Mouse (Mus musculus) spleen, adult 2 months (tissue): Measurements from ENCODE around the gene 2810004N23Rik. TPM values are rescaled to one million over a fixed set of nuclear protein-coding genes. Genes with fewer than 3 reads are reported as not detected.

ENCODE experiments used
- DNase-seq, 2 experiments: peaks; one replicate each; pipeline versions ENCODE4 v3.0.0 to v3.0.0-alpha.2; 2012 to 2021; ENCODE audit warnings: low spot score in 2 of 2, low read depth in 1 of 2
- H3K27ac ChIP-seq: fragments of 200-500 bp; 2 replicates; pipeline ENCODE4 v1.5.1; 2012; ENCODE audit warnings: low read length, inconsistent platforms; ENCODE audit not compliant: insufficient read depth
- H3K27me3 ChIP-seq: fragments of 200-500 bp; 2 replicates; pipeline ENCODE4 v1.6.1; 2012; ENCODE audit warnings: mild to moderate bottlenecking, moderate library complexity, low read length, inconsistent platforms; ENCODE audit not compliant: control insufficient read depth, insufficient read depth
- H3K36me3 ChIP-seq: fragments of 200-500 bp; 2 replicates; pipeline ENCODE4 v1.6.1; 2012; ENCODE audit warnings: mild to moderate bottlenecking, low read length, inconsistent platforms; ENCODE audit not compliant: control insufficient read depth, insufficient read depth
- H3K4me1 ChIP-seq: fragments of 200-500 bp; 2 replicates; pipeline ENCODE4 v1.6.1; 2011; ENCODE audit warnings: inconsistent platforms; ENCODE audit not compliant: control insufficient read depth, insufficient read depth, insufficient read length
- H3K4me3 ChIP-seq: fragments of 200-500 bp; 2 replicates; pipeline ENCODE4 v1.5.1; 2011; ENCODE audit warnings: mild to moderate bottlenecking, inconsistent platforms; ENCODE audit not compliant: insufficient read depth, insufficient read length; ENCODE audit errors: extremely low read depth
- CTCF ChIP-seq: fragments of 200-500 bp; IDR thresholded peaks from 2 replicates; pipeline ENCODE4 v1.5.1; 2011; ENCODE audit warnings: mild to moderate bottlenecking, inconsistent platforms; ENCODE audit not compliant: insufficient read depth, insufficient read length, insufficient replicate concordance; ENCODE audit errors: extremely low read depth
- POLR2A ChIP-seq: fragments of 200-500 bp; IDR thresholded peaks from 2 replicates; pipeline ENCODE4 v1.6.1; 2011; ENCODE audit warnings: low read depth, low read length, inconsistent platforms
- WGBS: fragments of 180-500 bp; shearing (Covaris S2); methylation state at CpG from one replicate; pipeline ENCODE4 v1.1.7; 2018; 5-methylcytosine and 5-hydroxymethylcytosine counted together
- polyA plus RNA-seq: library from polyadenylated mRNA; depleted of rRNA; stranded (reverse); fragments of >200 nt; gene quantifications from 2 replicates; pipeline ENCODE4 v1.2.3, GENCODE M21; 2012

2810004N23Rik gene
- polyA plus RNA-seq, 1 experiment, result 8.2 TPM

DNA sequence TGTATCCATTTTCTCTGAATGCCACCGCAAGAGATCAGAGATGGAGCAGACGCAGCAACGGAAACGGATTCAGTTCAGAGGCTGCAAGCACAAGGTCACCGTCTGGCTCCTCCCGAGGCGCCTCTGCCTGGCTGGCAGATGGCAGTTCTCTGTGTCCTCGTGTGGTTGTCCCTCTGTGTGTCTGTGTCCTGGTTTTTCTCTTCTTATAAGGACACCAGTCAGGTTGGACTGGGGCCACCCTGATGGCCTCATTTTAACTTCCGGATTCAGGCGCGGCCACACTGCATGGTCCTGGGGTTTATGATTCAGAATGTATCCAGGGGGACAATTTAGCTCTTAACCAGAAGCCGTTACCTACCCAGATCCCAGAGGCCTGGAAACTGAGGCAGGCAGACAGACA, 47.0 kb downstream of the 2810004N23Rik start:
- Histone ChIP-seq H3K27me3 (no peaks in the 10 kb centered on the region), H3K4me1 (no peaks in the 10 kb centered on the region), H3K36me3 (no peaks in the 10 kb centered on the region), H3K27ac (no peak overlapping the region), H3K4me3 (no peak overlapping the region)
- DNase-seq, result no peak
- TF ChIP-seq POLR2A, result no peak
- no peak for TF ChIP-seq CTCF
- 91% methylated on average over 12 of the region's 12 CpGs for WGBS

GRCm38 (mm10) chr8:124813326-124813725, 49.6 kb downstream of the 2810004N23Rik start:
- Histone ChIP-seq H3K4me1 (no peaks in the 10 kb centered on the region), H3K36me3 (no peaks in the 10 kb centered on the region), H3K27me3 (no peaks in the 10 kb centered on the region), H3K4me3 (no peak overlapping the region), H3K27ac (no peak overlapping the region)
- WGBS, result 95% methylated on average over 4 of the region's 4 CpGs
- DNase-seq, result no peak
- TF ChIP-seq POLR2A (no peak), CTCF (no peak)

DNA sequence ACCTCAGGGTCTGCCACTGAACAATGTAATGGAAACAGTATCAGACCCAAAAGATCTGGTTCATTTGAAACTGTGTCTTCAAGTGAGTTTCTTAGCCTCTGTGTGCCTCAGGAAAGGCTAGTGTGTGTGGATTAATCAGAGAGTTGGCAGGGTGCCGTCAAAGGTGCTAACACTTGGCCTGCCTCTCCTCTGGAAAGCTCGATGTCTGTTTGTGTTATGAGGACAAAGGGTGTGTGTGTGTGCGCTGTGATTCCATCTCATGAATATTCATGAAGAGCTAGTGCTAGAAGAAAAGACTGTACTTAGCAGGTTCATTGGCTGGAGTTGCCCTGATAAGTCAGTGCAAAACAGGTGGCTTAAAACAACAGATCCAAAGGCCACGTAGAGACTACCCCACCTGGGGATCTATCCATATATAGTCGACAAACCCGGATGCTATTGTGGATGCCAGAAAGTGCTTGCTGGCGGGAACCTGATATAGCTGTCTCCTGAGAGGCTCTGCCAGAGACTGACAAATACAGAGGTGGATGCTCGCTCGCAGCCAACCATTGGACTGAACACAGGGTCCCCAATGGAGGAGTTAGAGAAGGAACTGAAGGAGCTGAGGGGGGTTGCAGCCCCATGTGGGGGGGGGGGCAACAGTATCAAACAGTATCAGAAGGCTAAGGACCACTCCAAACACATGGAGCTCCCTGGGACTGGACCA, 52.1 kb downstream of the 2810004N23Rik start:
- TF ChIP-seq CTCF (no peak), POLR2A (no peak)
- 71% methylated on average over 9 of the region's 9 CpGs for WGBS
- Histone ChIP-seq H3K27ac (no peak overlapping the region), H3K4me1 (no peaks in the 10 kb centered on the region), H3K27me3 (no peaks in the 10 kb centered on the region), H3K36me3 (no peaks in the 10 kb centered on the region), H3K4me3 (no peak overlapping the region)
- no peak for DNase-seq

DNA sequence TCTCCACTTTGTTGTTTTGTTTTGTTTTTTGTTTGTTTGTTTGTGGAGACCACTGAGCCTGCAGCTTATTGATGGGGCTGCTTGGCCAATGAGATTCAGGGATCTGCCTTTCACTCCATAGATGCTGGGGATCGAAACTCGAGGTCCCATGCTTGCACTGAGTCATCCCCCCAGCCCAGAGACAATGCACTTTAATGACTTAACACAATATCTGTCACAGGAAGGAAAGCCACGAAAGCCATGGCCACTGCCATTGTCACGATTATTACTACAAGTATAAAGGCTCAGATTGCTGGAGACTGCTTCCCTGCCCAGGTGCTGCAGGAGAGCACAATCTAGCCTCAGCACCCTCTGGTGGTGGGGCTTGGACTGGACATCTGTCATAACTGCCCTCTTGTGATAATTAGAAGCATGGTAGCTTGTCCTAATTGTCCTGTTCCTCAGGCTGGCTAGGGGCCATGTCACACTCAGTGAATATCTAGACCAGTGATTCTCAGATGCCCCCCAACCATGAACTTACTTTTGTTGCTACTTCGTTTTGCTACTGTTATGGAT, 52.8 kb downstream of the 2810004N23Rik start:
- DNase-seq, result no peak
- H3K4me3 ChIP-seq, result no peak overlapping the region
- TF ChIP-seq POLR2A (no peak), CTCF (no peak)
- WGBS, result 32% methylated on average over 5 of the region's 5 CpGs
- H3K27ac ChIP-seq, result no peak overlapping the region
- no peaks in the 10 kb centered on the region for H3K4me1 ChIP-seq
- H3K36me3 ChIP-seq, result no peaks in the 10 kb centered on the region
- no peaks in the 10 kb centered on the region for H3K27me3 ChIP-seq

DNA sequence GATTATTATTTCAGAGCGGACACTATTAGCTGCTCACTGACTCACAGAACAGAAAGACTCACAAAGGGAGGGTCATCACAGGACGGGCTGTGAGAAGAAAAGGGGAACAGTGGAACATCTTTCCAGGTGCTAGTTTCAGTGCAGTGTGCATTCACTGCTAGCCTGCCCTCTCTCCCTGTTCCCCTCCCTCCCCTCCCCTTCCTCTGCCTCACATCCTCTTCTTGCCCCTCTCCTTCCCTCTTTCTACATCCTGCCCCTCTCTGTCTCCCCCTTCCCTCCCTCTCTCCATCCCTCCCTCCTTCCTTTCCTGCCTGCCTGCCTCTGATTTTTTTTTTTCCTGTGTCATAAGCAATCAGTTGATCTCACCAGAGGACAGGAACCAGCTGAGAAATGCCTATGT, 53.5 kb downstream of the 2810004N23Rik start:
- Histone ChIP-seq H3K36me3 (no peaks in the 10 kb centered on the region), H3K27ac (no peak overlapping the region), H3K27me3 (no peaks in the 10 kb centered on the region), H3K4me3 (no peak overlapping the region), H3K4me1 (no peaks in the 10 kb centered on the region)
- no peak for TF ChIP-seq CTCF
- no peak for TF ChIP-seq POLR2A
- DNase-seq, result no peak
- WGBS, result 37% methylated on average over 2 of the region's 2 CpGs

- TF ChIP-seq CTCF (no peak), POLR2A (no peak)
- Histone ChIP-seq H3K27me3 (no peaks in the 10 kb centered on the region), H3K36me3 (no peaks in the 10 kb centered on the region), H3K27ac (no peak overlapping the region), H3K4me1 (no peaks in the 10 kb centered on the region), H3K4me3 (no peak overlapping the region)
- WGBS, result 74% methylated on average over 4 of the region's 4 CpGs
- no peak for DNase-seq
These were observed 56.9 kb downstream of the 2810004N23Rik start for GRCm38 (mm10) chr8:124805990-124806389.
